In the genomic region with DNA sequence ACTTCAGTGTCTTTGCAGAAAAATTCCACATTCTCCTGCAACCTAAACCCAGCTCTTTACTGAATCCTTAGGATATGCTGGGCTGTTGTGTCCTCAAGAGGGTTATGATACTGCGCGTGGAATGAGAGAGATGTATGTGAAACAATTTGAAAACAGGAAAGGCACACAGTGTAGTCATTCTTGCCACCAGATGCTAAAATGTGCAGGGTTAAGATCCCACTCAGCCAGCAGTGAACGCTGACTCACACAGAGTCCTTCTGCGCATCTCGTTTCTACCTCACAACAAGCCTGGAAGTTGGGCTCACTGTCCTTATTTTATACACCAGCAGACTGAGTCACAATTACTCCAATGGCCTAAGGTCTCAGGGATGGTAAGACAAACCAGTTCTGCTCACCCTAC, we compare ENCODE assay signal across 1 mouse cellular context.
TF ChIP-seq lines count a peak whose summit lies in the region.

No protein-coding gene starts in this region.

TF ChIP-seq in MEL, 35 proteins besides CTCF, POLR2A, EP300 and RAD21:
- TF ChIP-seq RCOR1 (IDR thresholded peaks at IDR 0.05; ENCODE audit: low read depth, low read length) (no peak), TAL1 (IDR thresholded peaks at IDR 0.05; ENCODE audit: low read length) (0 out of 2 replicates have a peak, but pooled peaks have one; percentile 14)
